Mouse (Mus musculus): ENCODE results near the gene Olfr103.

- no peak for TF ChIP-seq MAFK (IDR thresholded peaks at IDR 0.05; ENCODE audit: insufficient read depth, low read depth, low read length)
- TF ChIP-seq ZC3H11A (IDR thresholded peaks at IDR 0.05; ENCODE audit: borderline replicate concordance, low read depth, low read length), result no peak
- TF ChIP-seq CHD2 (IDR thresholded peaks at IDR 0.05; ENCODE audit: low read depth, low read length), result no peak
- no peak for TF ChIP-seq HCFC1 (IDR thresholded peaks at IDR 0.05; ENCODE audit: borderline replicate concordance, insufficient read depth, low read length)
- no peak for TF ChIP-seq ZNF384 (IDR thresholded peaks at IDR 0.05; ENCODE audit: low read depth, low read length)
Measured at GRCm38 (mm10) chr17:37339598-37339997, at the start of gene Olfr103.
